8 mouse cellular contexts compared by ENCODE assay signal in genomic region chr17:8525225-8525721, GRCm38 (mm10). TPM values are rescaled to one million over a fixed set of nuclear protein-coding genes. Genes with fewer than 3 reads are reported as not detected.
DNase-seq lines count a peak whose midpoint lies in the region; ATAC-seq and TF ChIP-seq lines count a peak whose summit lies in the region.

Gene Pde10a, plus strand, starts transcription at chr17:8525372.

- H3K9ac ChIP-seq in forebrain, postnatal 0 days, result peak within 1 kb of the TSS; percentile 83
- no peak within 1 kb of the TSS for H3K9ac ChIP-seq in liver, embryonic 12.5 days

- TF ChIP-seq CTCF in forebrain, postnatal 0 days (IDR thresholded peaks at IDR 0.05; ENCODE audit: low read depth), result no peak

- no peaks in the 10 kb centered on the region for H3K27me3 ChIP-seq in forebrain, postnatal 0 days (ENCODE audit: insufficient read depth, low read length)
- H3K27me3 ChIP-seq in liver, embryonic 12.5 days (replicated peaks), result peaks cover 77% of the 10 kb centered on the region

- H3K36me3 ChIP-seq in forebrain, postnatal 0 days (ENCODE audit: insufficient read depth), result no peaks in the 10 kb centered on the region
- no peaks in the 10 kb centered on the region for H3K36me3 ChIP-seq in liver, embryonic 12.5 days

- WGBS in forebrain, postnatal 0 days, result under 1% methylated on average over 19 of the region's 22 CpGs
- WGBS in liver, embryonic 12.5 days (ENCODE audit: insufficient replicate concordance), result 6% methylated on average over 18 of the region's 22 CpGs

- no peaks in the 10 kb centered on the region for H3K9me3 ChIP-seq in forebrain, postnatal 0 days (ENCODE audit: low read length)
- H3K9me3 ChIP-seq in liver, embryonic 12.5 days (replicated peaks), result no peaks in the 10 kb centered on the region

- H3K27ac ChIP-seq in forebrain, postnatal 0 days (ENCODE audit: low read depth, low read length), result peak within 1 kb of the TSS; percentile 58
- H3K27ac ChIP-seq in liver, embryonic 12.5 days, result no peak within 1 kb of the TSS

- peak within 1 kb of the TSS; percentile 57 for H3K4me3 ChIP-seq in forebrain, postnatal 0 days (ENCODE audit: low read depth, low read length)
- H3K4me3 ChIP-seq in liver, embryonic 12.5 days, result peak within 1 kb of the TSS; percentile 39

- H3K4me2 ChIP-seq in forebrain, postnatal 0 days (ENCODE audit: low read depth), result peak within 1 kb of the TSS; percentile 96
- H3K4me2 ChIP-seq in liver, embryonic 12.5 days, result peak within 1 kb of the TSS; percentile 61

- ATAC-seq in forebrain, postnatal 0 days, result no peak
- no peak for ATAC-seq in liver, embryonic 12.5 days

- DNase-seq in lung, adult 18-20 months, result peak; percentile 8 to 9
- DNase-seq in lung, postnatal 25 days (ENCODE audit: low spot score), result no peak
- DNase-seq in cerebellum, adult 18-20 months, result peak; percentile 72 to 79
- peak; percentile 36 for DNase-seq in forebrain, postnatal 0 days
- peak; percentile 10 for DNase-seq in induced T-regulatory cell, adult 2 months (ENCODE audit: low read depth)
- peak; percentile 47 for DNase-seq in right cerebral cortex, postnatal 4 days
- no peak for DNase-seq in thymus, postnatal 25 days

- H3K4me1 ChIP-seq in forebrain, postnatal 0 days (ENCODE audit: insufficient read depth), result peaks cover 14% of the 10 kb centered on the region
- peaks cover 12% of the 10 kb centered on the region; the same call in 1 of the 2 replicates for H3K4me1 ChIP-seq in liver, embryonic 12.5 days

RNA-seq across cellular contexts. Expression of gene Pde10a, which starts in this region (rescaled TPM):
- 55.4 and 71.2 TPM in 2 replicates for total RNA-seq in forebrain, postnatal 0 days (2014; rRNA removed)
- 11.6 and 14.7 TPM in 2 replicates for polyA plus RNA-seq in forebrain, postnatal 0 days (2015; fragmentation: Nextera tagmentation; extraction: Ambion mirVana)
- polyA plus RNA-seq in liver, embryonic 12.5 days (2016; fragmentation: Nextera tagmentation; extraction: Ambion mirVana), result 1.1 and 1.7 TPM in 2 replicates

Comparison
In these comparisons a context has a peak if more than half of its experiments do, and no peak if none do; other contexts are left out.
1. DNase-seq: peak in lung, adult 18-20 months (2 of 2), cerebellum, adult 18-20 months (2 of 2), forebrain, postnatal 0 days (single experiment), induced T-regulatory cell, adult 2 months (single experiment) and right cerebral cortex, postnatal 4 days (single experiment); none in lung, postnatal 25 days (single experiment) and thymus, postnatal 25 days (single experiment).